Mouse (Mus musculus): ENCODE results near the gene Vwa8.

DNA sequence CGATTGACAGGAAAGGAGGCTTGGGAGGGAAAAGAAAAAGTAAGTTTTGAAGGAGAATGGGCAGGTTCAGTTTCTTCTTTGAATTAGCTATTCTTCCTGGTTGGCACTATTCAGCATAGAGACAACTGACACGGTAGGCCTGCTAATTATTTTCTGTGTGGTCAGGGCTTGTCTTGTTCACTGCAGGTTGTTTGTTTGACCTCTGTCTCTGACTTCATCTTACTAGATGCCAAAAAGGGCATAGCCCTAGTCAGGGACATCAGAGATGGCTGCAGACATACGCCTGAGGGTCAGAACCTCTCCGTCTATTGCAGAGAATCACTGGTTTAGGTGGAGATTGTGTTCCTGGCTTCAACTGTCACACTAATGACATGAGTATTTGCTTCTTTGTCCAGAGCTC, 24.3 kb upstream of the Vwa8 start:
- no peak for TF ChIP-seq TAL1 (IDR thresholded peaks at IDR 0.05; ENCODE audit: low read length)
- TF ChIP-seq GATA1 (IDR thresholded peaks at IDR 0.05; ENCODE audit: low read length), result no peak
